Mouse (Mus musculus): ENCODE data around the gene Rffl. TPM values are rescaled to one million over a fixed set of nuclear protein-coding genes. Genes with fewer than 3 reads are reported as not detected.

The Rffl gene
- polyA plus RNA-seq, 1 experiment from 2014 or later: 3.9 TPM

GRCm38 (mm10) chr11:82780983-82781903 is 89.8 kb downstream of the Rffl start, which contains the start of gene Lig3:
TSS of gene Lig3 (plus strand) at chr11:82781108.
- Histone ChIP-seq H3K9ac (replicated peaks; ENCODE audit: low read depth, low read length) (peak within 1 kb of the TSS; percentile 95), H3K4me1 (ENCODE audit: control insufficient read depth, insufficient read depth, low read length) (peaks cover 12% of the 10 kb centered on the region), H3K4me3 (ENCODE audit: low read depth, low read length) (peak within 1 kb of the TSS; percentile 87), H3K4me2 (ENCODE audit: low read depth, low read length) (peak within 1 kb of the TSS; percentile 78), H3K9me3 (ENCODE audit: control insufficient read depth, low read length) (no peaks in the 10 kb centered on the region), H3K27ac (ENCODE audit: low read depth, low read length) (peak within 1 kb of the TSS; percentile 97), H3K36me3 (ENCODE audit: control insufficient read depth, insufficient read depth, low read length) (peaks cover 8% of the 10 kb centered on the region), H3K27me3 (ENCODE audit: control insufficient read depth, insufficient read depth, low read length) (no peaks in the 10 kb centered on the region)
- under 1% methylated on average over 88 of the region's 90 CpGs for WGBS
- ATAC-seq (ENCODE audit: low read depth): peak; percentile 97

DNA sequence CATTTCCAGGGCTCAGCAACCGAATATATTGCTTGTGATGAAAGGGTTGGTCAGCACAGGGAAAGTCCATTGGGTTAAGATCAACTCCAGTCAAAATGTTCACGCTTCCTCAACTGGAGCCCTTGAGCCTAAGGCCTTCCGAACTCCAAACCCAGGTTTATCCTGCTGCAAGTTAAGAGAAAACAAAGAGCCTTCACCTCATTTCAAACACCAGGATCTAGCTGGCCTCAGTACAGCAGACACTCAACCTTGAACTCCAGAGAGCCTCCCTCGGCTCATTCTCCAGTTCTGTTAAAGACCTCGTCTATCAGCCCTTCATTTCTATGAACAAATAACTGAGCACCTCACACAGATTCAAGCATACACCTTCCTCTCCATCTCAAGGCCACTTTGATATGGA is 90.9 kb downstream of the Rffl start:
- Histone ChIP-seq H3K27me3 (ENCODE audit: control insufficient read depth, insufficient read depth, low read length) (no peaks in the 10 kb centered on the region), H3K36me3 (ENCODE audit: control insufficient read depth, insufficient read depth, low read length) (peaks cover 8% of the 10 kb centered on the region), H3K27ac (ENCODE audit: low read depth, low read length) (no peak overlapping the region), H3K4me2 (ENCODE audit: low read depth, low read length) (peak overlapping the region; percentile 78), H3K9me3 (ENCODE audit: control insufficient read depth, low read length) (no peaks in the 10 kb centered on the region), H3K4me1 (ENCODE audit: control insufficient read depth, insufficient read depth, low read length) (peaks cover 12% of the 10 kb centered on the region), H3K9ac (replicated peaks; ENCODE audit: low read depth, low read length) (peak overlapping the region; percentile 95; the same call in 1 of the 2 replicates), H3K4me3 (ENCODE audit: low read depth, low read length) (peak overlapping the region; percentile 87)
- no peak for ATAC-seq (ENCODE audit: low read depth)
- 56% methylated on average over 5 of the region's 5 CpGs for WGBS

GRCm38 (mm10) chr11:82764438-82764924 is 106.5 kb downstream of the Rffl start:
- H3K4me1 ChIP-seq (ENCODE audit: control insufficient read depth, insufficient read depth, low read length): peaks cover 11% of the 10 kb centered on the region
- H3K4me3 ChIP-seq (ENCODE audit: low read depth, low read length): peak overlapping the region; percentile 86
- no peaks in the 10 kb centered on the region for H3K27me3 ChIP-seq (ENCODE audit: control insufficient read depth, insufficient read depth, low read length)
- no peaks in the 10 kb centered on the region for H3K9me3 ChIP-seq (ENCODE audit: control insufficient read depth, low read length)
- under 1% methylated on average over 28 of the region's 28 CpGs for WGBS
- H3K4me2 ChIP-seq (ENCODE audit: low read depth, low read length): peak overlapping the region; percentile 99
- peak overlapping the region; percentile 79 for H3K9ac ChIP-seq (replicated peaks; ENCODE audit: low read depth, low read length)
- ATAC-seq (ENCODE audit: low read depth): peak; percentile 78
- H3K36me3 ChIP-seq (ENCODE audit: control insufficient read depth, insufficient read depth, low read length): no peaks in the 10 kb centered on the region
- H3K27ac ChIP-seq (ENCODE audit: low read depth, low read length): peak overlapping the region; percentile 87

DNA sequence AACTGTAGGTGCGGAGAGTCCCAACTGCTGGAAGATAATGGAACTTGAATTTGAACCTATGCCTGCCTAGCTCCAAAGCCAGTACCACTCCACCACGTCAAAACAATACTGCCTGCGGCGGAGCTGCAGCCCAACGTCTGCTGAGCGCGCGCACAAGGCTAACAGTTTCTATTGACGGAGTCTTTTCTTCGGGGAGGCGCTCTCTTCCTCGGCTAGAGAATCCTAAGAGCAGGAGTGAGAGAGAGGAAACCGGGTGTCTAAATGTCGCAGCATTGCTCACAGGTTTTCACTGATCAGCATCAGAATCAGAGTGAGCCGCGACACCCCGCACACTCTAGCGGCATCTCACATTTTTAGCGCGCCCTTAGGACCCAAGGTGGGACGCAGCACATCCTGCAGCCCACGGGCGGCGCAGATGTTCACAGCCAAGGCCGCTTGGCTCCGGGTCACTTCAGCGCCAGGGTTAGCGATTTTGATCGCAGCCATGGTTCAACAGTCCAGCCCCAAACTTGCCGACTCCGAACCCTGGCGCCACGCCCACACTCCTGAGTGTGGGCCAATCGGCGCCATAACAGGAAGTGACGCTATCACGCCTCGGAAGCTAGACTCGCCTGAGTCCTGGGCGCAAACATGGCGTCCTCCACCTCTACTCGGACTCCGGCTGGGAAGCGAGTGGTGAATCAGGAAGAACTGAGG is 107.1 kb downstream of the Rffl start, which contains the start of the genes Cct6b and Zfp830:
Gene Cct6b, minus strand, starts transcription at position 580 of the 696 bp plus-strand sequence.
Gene Zfp830, plus strand, starts transcription at position 604 of the 696 bp plus-strand sequence.
- WGBS: under 1% methylated on average over 44 of the region's 44 CpGs

DNA sequence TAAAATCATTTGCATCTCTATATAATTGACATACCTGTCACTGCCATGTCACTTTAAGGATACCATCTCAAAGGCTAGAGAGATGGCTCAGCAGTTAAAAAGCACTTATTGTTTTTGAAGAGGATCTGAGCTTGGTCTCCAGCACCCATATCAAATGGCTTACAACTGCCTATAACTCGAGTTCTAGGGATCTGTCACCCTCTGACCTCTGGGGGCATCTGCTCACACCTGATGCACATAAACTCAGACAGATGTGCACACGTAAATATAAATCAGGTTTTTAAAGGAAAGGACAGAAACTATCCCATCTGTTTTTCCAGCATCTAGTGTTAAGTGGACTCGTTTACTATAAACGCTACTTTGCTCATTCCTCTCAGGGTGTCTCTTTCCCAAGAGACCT is 107.7 kb downstream of the Rffl start:
- H3K27ac ChIP-seq (ENCODE audit: low read depth, low read length): peak overlapping the region; percentile 87
- H3K4me3 ChIP-seq (ENCODE audit: low read depth, low read length): peak overlapping the region; percentile 86
- no peaks in the 10 kb centered on the region for H3K27me3 ChIP-seq (ENCODE audit: control insufficient read depth, insufficient read depth, low read length)
- ATAC-seq (ENCODE audit: low read depth): no peak
- H3K4me2 ChIP-seq (ENCODE audit: low read depth, low read length): peak overlapping the region; percentile 99
- WGBS: 16% methylated on average over 4 of the region's 4 CpGs
- H3K9me3 ChIP-seq (ENCODE audit: control insufficient read depth, low read length): no peaks in the 10 kb centered on the region
- H3K4me1 ChIP-seq (ENCODE audit: control insufficient read depth, insufficient read depth, low read length): peaks cover 11% of the 10 kb centered on the region
- no peaks in the 10 kb centered on the region for H3K36me3 ChIP-seq (ENCODE audit: control insufficient read depth, insufficient read depth, low read length)
- H3K9ac ChIP-seq (replicated peaks; ENCODE audit: low read depth, low read length): peak overlapping the region; percentile 56; the same call in 1 of the 2 replicates

More for the DNA sequence above, 107.1 kb downstream of the Rffl start, which contains the start of the genes Cct6b and Zfp830:
- H3K9ac ChIP-seq (replicated peaks; ENCODE audit: low read depth, low read length): peak within 1 kb of the TSS; percentile 79
- no peaks in the 10 kb centered on the region for H3K9me3 ChIP-seq (ENCODE audit: control insufficient read depth, low read length)
- no peaks in the 10 kb centered on the region for H3K36me3 ChIP-seq (ENCODE audit: control insufficient read depth, insufficient read depth, low read length)
- H3K27ac ChIP-seq (ENCODE audit: low read depth, low read length): peak within 1 kb of the TSS; percentile 87
- H3K27me3 ChIP-seq (ENCODE audit: control insufficient read depth, insufficient read depth, low read length): no peaks in the 10 kb centered on the region
- H3K4me3 ChIP-seq (ENCODE audit: low read depth, low read length): peak within 1 kb of the TSS; percentile 86
- peaks cover 11% of the 10 kb centered on the region for H3K4me1 ChIP-seq (ENCODE audit: control insufficient read depth, insufficient read depth, low read length)
- ATAC-seq (ENCODE audit: low read depth): peak; percentile 99
- H3K4me2 ChIP-seq (ENCODE audit: low read depth, low read length): peak within 1 kb of the TSS; percentile 99

DNA sequence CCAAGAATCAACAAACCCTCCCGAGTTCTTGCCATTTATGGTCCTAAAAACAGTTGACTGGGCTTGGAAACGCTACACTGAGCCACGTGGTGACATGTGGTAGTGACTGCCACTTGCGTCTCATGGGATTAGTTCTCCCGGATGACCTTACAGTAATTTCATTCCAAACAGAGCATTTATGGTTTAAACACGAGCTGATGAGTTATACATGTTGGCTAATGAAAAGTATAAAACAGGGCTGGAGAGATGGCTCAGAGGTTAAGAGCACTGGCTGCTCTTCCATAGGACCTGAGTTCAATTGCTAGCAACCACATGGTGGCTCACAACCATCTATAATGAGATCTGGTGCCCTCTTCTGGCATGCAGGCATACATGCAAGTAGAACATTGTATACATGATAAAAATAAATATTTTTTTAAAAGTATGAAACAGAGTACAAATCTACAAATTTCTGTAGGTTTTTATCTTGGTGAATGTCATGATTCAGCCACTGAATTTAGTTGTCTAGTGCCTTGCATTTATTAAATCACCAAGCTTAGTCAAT is 108.7 kb downstream of the Rffl start:
- Histone ChIP-seq H3K4me1 (ENCODE audit: control insufficient read depth, insufficient read depth, low read length) (peaks cover 11% of the 10 kb centered on the region), H3K36me3 (ENCODE audit: control insufficient read depth, insufficient read depth, low read length) (no peaks in the 10 kb centered on the region), H3K9me3 (ENCODE audit: control insufficient read depth, low read length) (no peaks in the 10 kb centered on the region), H3K4me2 (ENCODE audit: low read depth, low read length) (no peak overlapping the region), H3K27ac (ENCODE audit: low read depth, low read length) (no peak overlapping the region), H3K4me3 (ENCODE audit: low read depth, low read length) (no peak overlapping the region), H3K27me3 (ENCODE audit: control insufficient read depth, insufficient read depth, low read length) (no peaks in the 10 kb centered on the region), H3K9ac (replicated peaks; ENCODE audit: low read depth, low read length) (no peak overlapping the region)
- 88% methylated on average over 6 of the region's 6 CpGs for WGBS
- no peak for ATAC-seq (ENCODE audit: low read depth)

GRCm38 (mm10) chr11:82755919-82756318 is 115.1 kb downstream of the Rffl start:
- H3K27ac ChIP-seq (ENCODE audit: low read depth, low read length): no peak overlapping the region
- no peaks in the 10 kb centered on the region for H3K27me3 ChIP-seq (ENCODE audit: control insufficient read depth, insufficient read depth, low read length)
- no peak overlapping the region for H3K4me2 ChIP-seq (ENCODE audit: low read depth, low read length)
- H3K4me3 ChIP-seq (ENCODE audit: low read depth, low read length): no peak overlapping the region
- no peaks in the 10 kb centered on the region for H3K4me1 ChIP-seq (ENCODE audit: control insufficient read depth, insufficient read depth, low read length)
- 88% methylated on average over 1 of the region's 1 CpGs for WGBS
- ATAC-seq (ENCODE audit: low read depth): no peak
- no peak overlapping the region for H3K9ac ChIP-seq (replicated peaks; ENCODE audit: low read depth, low read length)
- H3K9me3 ChIP-seq (ENCODE audit: control insufficient read depth, low read length): no peaks in the 10 kb centered on the region
- no peaks in the 10 kb centered on the region for H3K36me3 ChIP-seq (ENCODE audit: control insufficient read depth, insufficient read depth, low read length)
